Mouse (Mus musculus) heart, adult 2 months (tissue): ENCODE results near the gene Tmem94. TPM values are rescaled to one million over a fixed set of nuclear protein-coding genes. Genes with fewer than 3 reads are reported as not detected.

ENCODE experiments used
- DNase-seq, 2 experiments: peaks; one replicate each; pipeline ENCODE4 v3.0.0; 2021
- H3K27ac ChIP-seq: fragments of 200-600 bp; 2 replicates; pipeline ENCODE4 v1.8.1; 2022
- H3K27me3 ChIP-seq: fragments of 200-500 bp; 2 replicates; pipeline ENCODE4 v1.6.1; 2012; ENCODE audit warnings: mild to moderate bottlenecking, low read length, inconsistent platforms, mixed read lengths; ENCODE audit not compliant: control insufficient read depth, insufficient read depth
- H3K36me3 ChIP-seq: fragments of 200-500 bp; 2 replicates; pipeline ENCODE4 v1.6.1; 2012; ENCODE audit warnings: low read length, inconsistent platforms; ENCODE audit not compliant: control insufficient read depth, insufficient read depth
- H3K4me1 ChIP-seq: fragments of 200-500 bp; 2 replicates; pipeline ENCODE4 v1.6.1; 2011; ENCODE audit warnings: low read length; ENCODE audit not compliant: control insufficient read depth, insufficient read depth
- H3K4me3 ChIP-seq: fragments of 200-600 bp; 2 replicates; pipeline ENCODE4 v1.8.1; 2022
- H3K79me2 ChIP-seq: fragments of 200-500 bp; replicated peaks from 2 replicates; pipeline ENCODE4 v1.6.1; 2012; ENCODE audit warnings: mild to moderate bottlenecking, inconsistent platforms, low read length, moderate library complexity, mixed read lengths; ENCODE audit not compliant: control insufficient read depth, insufficient read depth
- H3K9ac ChIP-seq: fragments of 200-500 bp; 2 replicates; pipeline ENCODE4 v1.6.1; 2012; ENCODE audit warnings: low read depth, mild to moderate bottlenecking, control low read depth, inconsistent platforms, low read length, mixed read lengths
- CTCF ChIP-seq: fragments of 200-600 bp; IDR thresholded peaks from 2 replicates; pipeline ENCODE4 v1.8.1; 2022; ENCODE audit warnings: antibody characterized with exemption, mild to moderate bottlenecking, moderate library complexity
- EP300 ChIP-seq: fragments of 200-500 bp; IDR thresholded peaks from 2 replicates; pipeline ENCODE4 v1.6.1; 2011; ENCODE audit warnings: low read depth, low read length, control low read depth; ENCODE audit not compliant: insufficient read depth
- POLR2A ChIP-seq: fragments of 200-500 bp; IDR thresholded peaks from 2 replicates; pipeline ENCODE4 v1.6.1; 2011; ENCODE audit warnings: mild to moderate bottlenecking, low read depth, low read length, control low read depth; ENCODE audit not compliant: insufficient read depth
- WGBS: fragments of 180-500 bp; shearing (Covaris S2); methylation state at CpG from one replicate; pipeline ENCODE4 v1.1.7; 2018; 5-methylcytosine and 5-hydroxymethylcytosine counted together
- intact Hi-C: fragments of 180-260 bp; cut with DNase I; formaldehyde crosslinking; loops from one replicate; pipeline ENCODE4 v1.15.1; 2025
- polyA plus RNA-seq: library from polyadenylated mRNA; depleted of rRNA; stranded (reverse); fragments of >200 nt; gene quantifications from 2 replicates; pipeline ENCODE4 v1.2.3, GENCODE M21; 2012
- total RNA-seq, 2 experiments: library from RNA; stranded (reverse); gene quantifications; 2 replicates each; pipeline ENCODE4 v1.2.3; 2021

Tmem94 gene
- total and polyA plus RNA-seq, 3 experiments = 99.5 to 125 (median 103) TPM

GRCm38 (mm10) chr11:115814605-115815450 is 49.6 kb downstream of the Tmem94 start, which contains the start of gene Tsen54:
Gene Tsen54, plus strand, starts transcription at chr11:115814724.
- H3K36me3 ChIP-seq = no peaks in the 10 kb centered on the region

GRCm38 (mm10) chr11:115817331-115817730 is 52.1 kb downstream of the Tmem94 start:
- no peak for TF ChIP-seq EP300
- peak; percentile 44 for TF ChIP-seq CTCF
- TF ChIP-seq POLR2A = no peak

More at GRCm38 (mm10) chr11:115814605-115815450, 49.6 kb downstream of the Tmem94 start, which contains the start of gene Tsen54:
- Histone ChIP-seq H3K4me3 (peak within 1 kb of the TSS; percentile 95), H3K9ac (peak within 1 kb of the TSS; percentile 85), H3K27me3 (no peaks in the 10 kb centered on the region), H3K27ac (peak within 1 kb of the TSS; percentile 94), H3K4me1 (peaks cover 3% of the 10 kb centered on the region), H3K79me2 (peaks cover 1% of the 10 kb centered on the region; the same call in 1 of the 2 replicates)
- DNase-seq = peak; percentile 91 to 96
- WGBS = 1% methylated on average over 84 of the region's 84 CpGs
- 0 out of 2 replicates have a peak, but pooled peaks have one; percentile 33 for TF ChIP-seq POLR2A
- no peak for TF ChIP-seq EP300
- intact Hi-C loops = loop anchor here (1.0 to 5.0 kb wide), 2 partner anchors 93 to 168 kb away; no protein-coding TSS in a partner anchor

GRCm38 (mm10) chr11:115819915-115820623 is 54.8 kb downstream of the Tmem94 start:
- H3K9ac ChIP-seq = no peak overlapping the region
- H3K27me3 ChIP-seq = no peaks in the 10 kb centered on the region
- no peak overlapping the region for H3K27ac ChIP-seq
- TF ChIP-seq CTCF (no peak), EP300 (no peak), POLR2A (no peak)
- H3K4me1 ChIP-seq = peaks cover 3% of the 10 kb centered on the region; the same call in 1 of the 2 replicates
- H3K79me2 ChIP-seq = no peaks in the 10 kb centered on the region
- H3K4me3 ChIP-seq = no peak overlapping the region
- no peak for DNase-seq
- no peaks in the 10 kb centered on the region for H3K36me3 ChIP-seq
- intact Hi-C loops = loop anchor here (5.0 kb wide), 1 partner anchor 188 kb away; no protein-coding TSS in a partner anchor
- 89% methylated on average over 16 of the region's 16 CpGs for WGBS

More at GRCm38 (mm10) chr11:115817331-115817730, 52.1 kb downstream of the Tmem94 start:
- H3K27ac ChIP-seq = no peak overlapping the region
- H3K79me2 ChIP-seq = 0 out of 2 replicates have a peak, but pooled peaks cover 1% of the 10 kb centered on the region
- H3K27me3 ChIP-seq = no peaks in the 10 kb centered on the region
- no peak overlapping the region for H3K4me3 ChIP-seq
- H3K9ac ChIP-seq = no peak overlapping the region
- no peak for DNase-seq
- H3K36me3 ChIP-seq = no peaks in the 10 kb centered on the region
- intact Hi-C loops = no loop called here
- peaks cover 2% of the 10 kb centered on the region; the same call in 1 of the 2 replicates for H3K4me1 ChIP-seq
- WGBS = 84% methylated on average over 5 of the region's 5 CpGs

- intact Hi-C loops = loop anchor here (5.0 kb wide), 1 partner anchor 189 kb away; no protein-coding TSS in a partner anchor
- no peak for DNase-seq
- no peak overlapping the region for H3K4me3 ChIP-seq
- TF ChIP-seq POLR2A (no peak), CTCF (no peak), EP300 (no peak)
- H3K36me3 ChIP-seq = no peaks in the 10 kb centered on the region
- H3K79me2 ChIP-seq = no peaks in the 10 kb centered on the region
- 49% methylated on average over 4 of the region's 4 CpGs for WGBS
- peaks cover 2% of the 10 kb centered on the region; the same call in 1 of the 2 replicates for H3K4me1 ChIP-seq
- H3K27me3 ChIP-seq = no peaks in the 10 kb centered on the region
- no peak overlapping the region for H3K27ac ChIP-seq
- H3K9ac ChIP-seq = no peak overlapping the region
Measured at GRCm38 (mm10) chr11:115821001-115821400, 55.8 kb downstream of the Tmem94 start.

GRCm38 (mm10) chr11:115823774-115824740 is 58.8 kb downstream of the Tmem94 start, which contains the start of gene Llgl2:
Gene Llgl2, plus strand, starts transcription at chr11:115824049.
- no peaks in the 10 kb centered on the region for H3K27me3 ChIP-seq
- H3K36me3 ChIP-seq = no peaks in the 10 kb centered on the region
- peak within 1 kb of the TSS; percentile 88 for H3K4me3 ChIP-seq
- intact Hi-C loops = loop anchor here (2.0 to 5.0 kb wide), 2 partner anchors 35 to 192 kb away; partner anchors contain the start of gene Myo15b
- whole genome bisulfite sequencing = 1% methylated on average over 85 of the region's 87 CpGs
- H3K4me1 ChIP-seq = peaks cover 2% of the 10 kb centered on the region; the same call in 1 of the 2 replicates
- peak; percentile 90 to 93 for DNase-seq
- peak within 1 kb of the TSS; percentile 79 for H3K9ac ChIP-seq
- H3K79me2 ChIP-seq = no peaks in the 10 kb centered on the region
- TF ChIP-seq POLR2A = peak; percentile 74
- no peak for TF ChIP-seq EP300
- peak; percentile 19; the same call in 1 of the 2 replicates for TF ChIP-seq CTCF
- peak within 1 kb of the TSS; percentile 70 for H3K27ac ChIP-seq
